Mouse (Mus musculus) heart, embryonic 16.5 days (tissue): ENCODE measurements around the gene Snx5. TPM values are rescaled to one million over a fixed set of nuclear protein-coding genes. Genes with fewer than 3 reads are reported as not detected.

ENCODE experiments used
- ATAC-seq: fragments of 200-750 bp; cut with Nextera tagmentation; replicated peaks from 2 replicates; pipeline ENCODE4 v1.8.0; 2017; ENCODE audit warnings: moderate number of reproducible peaks; ENCODE audit not compliant: insufficient read depth, low FRiP score; ENCODE audit errors: extremely low read depth
- H3K27ac ChIP-seq: fragments of 300-500 bp; sonication (generic); 2 replicates; pipeline ENCODE4 v1.5.1; 2014; ENCODE audit warnings: mild to moderate bottlenecking, low read length, control low read depth, moderate library complexity
- H3K27me3 ChIP-seq: fragments of 300-500 bp; sonication (generic); 2 replicates; pipeline ENCODE4 v1.6.1; 2014; ENCODE audit warnings: low read length, mixed read lengths; ENCODE audit not compliant: control insufficient read depth, insufficient read depth
- H3K36me3 ChIP-seq: fragments of 300-500 bp; sonication (generic); 2 replicates; pipeline ENCODE4 v1.6.1; 2014; ENCODE audit not compliant: control insufficient read depth, insufficient read depth
- H3K4me1 ChIP-seq: fragments of 300-500 bp; sonication (generic); 2 replicates; pipeline ENCODE4 v1.6.1; 2014; ENCODE audit warnings: low read length, mixed read lengths; ENCODE audit not compliant: control insufficient read depth, insufficient read depth
- H3K4me2 ChIP-seq: fragments of 300-500 bp; sonication (generic); 2 replicates; pipeline ENCODE4 v1.6.1; 2014; ENCODE audit warnings: low read depth, mild to moderate bottlenecking, control low read depth, low read length
- H3K4me3 ChIP-seq: fragments of 300-500 bp; sonication (generic); 2 replicates; pipeline ENCODE4 v1.5.1; 2014; ENCODE audit warnings: mild to moderate bottlenecking, control low read depth, low read length
- H3K9ac ChIP-seq: fragments of 300-500 bp; sonication (generic); 2 replicates; pipeline ENCODE4 v1.6.1; 2014; ENCODE audit warnings: low read length, control low read depth
- H3K9me3 ChIP-seq: fragments of 300-500 bp; sonication (generic); replicated peaks from 2 replicates; pipeline ENCODE4 v1.6.1; 2016; ENCODE audit warnings: low read length; ENCODE audit not compliant: control insufficient read depth
- WGBS: fragments of 180-500 bp; shearing (Covaris S2); extraction: QIAGEN DNeasy Blood & Tissue Kit; methylation state at CpG from one replicate; pipeline ENCODE4 v1.1.7; 2014; 5-methylcytosine and 5-hydroxymethylcytosine counted together
- polyA plus RNA-seq: library from polyadenylated mRNA; unstranded; fragments of >200 nt; fragmentation: Nextera tagmentation; extraction: Ambion mirVana; gene quantifications from 2 replicates; pipeline ENCODE4 v1.2.1, GENCODE M21; 2015

Gene Snx5
- polyA plus RNA-seq, 1 experiment from 2014 or later, result 95.3 TPM

GRCm38 (mm10) chr2:144250111-144250510 is 20.6 kb downstream of the Snx5 start:
- Histone ChIP-seq H3K4me2 (no peak overlapping the region), H3K27me3 (no peaks in the 10 kb centered on the region), H3K4me3 (no peak overlapping the region), H3K27ac (no peak overlapping the region), H3K9ac (no peak overlapping the region), H3K36me3 (peaks cover 52% of the 10 kb centered on the region), H3K9me3 (no peaks in the 10 kb centered on the region), H3K4me1 (peaks cover 10% of the 10 kb centered on the region)
- no peak for ATAC-seq

- no peaks in the 10 kb centered on the region for H3K27me3 ChIP-seq
- no peak overlapping the region for H3K4me3 ChIP-seq
- H3K4me1 ChIP-seq, result peaks cover 10% of the 10 kb centered on the region
- ATAC-seq, result no peak
- 43% methylated on average over 4 of the region's 4 CpGs for WGBS
- H3K36me3 ChIP-seq, result peaks cover 41% of the 10 kb centered on the region
- H3K9ac ChIP-seq, result no peak overlapping the region
- H3K9me3 ChIP-seq, result no peaks in the 10 kb centered on the region
- H3K27ac ChIP-seq, result no peak overlapping the region
- H3K4me2 ChIP-seq, result no peak overlapping the region
These were observed 21.9 kb downstream of the Snx5 start for GRCm38 (mm10) chr2:144248613-144249376.

- Histone ChIP-seq H3K9me3 (no peaks in the 10 kb centered on the region), H3K4me1 (peaks cover 10% of the 10 kb centered on the region), H3K27ac (peak overlapping the region; percentile 1; the same call in 1 of the 2 replicates), H3K4me3 (no peak overlapping the region), H3K27me3 (no peaks in the 10 kb centered on the region), H3K4me2 (no peak overlapping the region), H3K36me3 (peaks cover 28% of the 10 kb centered on the region), H3K9ac (no peak overlapping the region)
- WGBS, result 31% methylated on average over 5 of the region's 5 CpGs
- ATAC-seq, result 0 out of 2 replicates have a peak, but pooled peaks have one; percentile 23
These were observed 23.2 kb downstream of the Snx5 start for GRCm38 (mm10) chr2:144247337-144247978.

- Histone ChIP-seq H3K27me3 (no peaks in the 10 kb centered on the region), H3K9me3 (no peaks in the 10 kb centered on the region), H3K4me2 (no peak overlapping the region), H3K9ac (no peak overlapping the region), H3K36me3 (peaks cover 21% of the 10 kb centered on the region), H3K4me1 (peaks cover 10% of the 10 kb centered on the region), H3K4me3 (no peak overlapping the region), H3K27ac (no peak overlapping the region)
- no peak for ATAC-seq
- WGBS, result 63% methylated on average over 2 of the region's 2 CpGs
These were observed 24.4 kb downstream of the Snx5 start for GRCm38 (mm10) chr2:144246270-144246669.

GRCm38 (mm10) chr2:144245464-144245863 is 25.2 kb downstream of the Snx5 start:
- Histone ChIP-seq H3K36me3 (peaks cover 13% of the 10 kb centered on the region), H3K9ac (no peak overlapping the region), H3K4me1 (peaks cover 10% of the 10 kb centered on the region), H3K27me3 (no peaks in the 10 kb centered on the region), H3K4me2 (no peak overlapping the region), H3K27ac (no peak overlapping the region), H3K9me3 (no peaks in the 10 kb centered on the region), H3K4me3 (no peak overlapping the region)
- ATAC-seq, result no peak
- WGBS, result 67% methylated on average over 7 of the region's 7 CpGs

GRCm38 (mm10) chr2:144240095-144240899 is 30.4 kb downstream of the Snx5 start:
- Histone ChIP-seq H3K9ac (no peak overlapping the region), H3K4me2 (no peak overlapping the region), H3K36me3 (no peaks in the 10 kb centered on the region), H3K27ac (no peak overlapping the region), H3K27me3 (no peaks in the 10 kb centered on the region), H3K9me3 (no peaks in the 10 kb centered on the region), H3K4me3 (no peak overlapping the region), H3K4me1 (no peaks in the 10 kb centered on the region)
- WGBS, result 85% methylated on average over 3 of the region's 3 CpGs
- ATAC-seq, result no peak

GRCm38 (mm10) chr2:144239318-144239717 is 31.4 kb downstream of the Snx5 start:
- Histone ChIP-seq H3K9ac (no peak overlapping the region), H3K4me3 (no peak overlapping the region)
- WGBS, result 35% methylated on average over 2 of the region's 2 CpGs

GRCm38 (mm10) chr2:144238341-144238740 is 32.4 kb downstream of the Snx5 start:
- Histone ChIP-seq H3K9ac (no peak overlapping the region), H3K4me3 (no peak overlapping the region), H3K4me1 (no peaks in the 10 kb centered on the region), H3K27ac (no peak overlapping the region), H3K9me3 (peaks cover 5% of the 10 kb centered on the region; the same call in 1 of the 2 replicates), H3K4me2 (no peak overlapping the region), H3K27me3 (no peaks in the 10 kb centered on the region), H3K36me3 (no peaks in the 10 kb centered on the region)
- ATAC-seq, result 0 out of 2 replicates have a peak, but pooled peaks have one; percentile 28
- WGBS, result 66% methylated on average over 6 of the region's 6 CpGs

More at GRCm38 (mm10) chr2:144239318-144239717, 31.4 kb downstream of the Snx5 start:
- Histone ChIP-seq H3K27me3 (no peaks in the 10 kb centered on the region), H3K4me1 (no peaks in the 10 kb centered on the region), H3K4me2 (no peak overlapping the region), H3K36me3 (no peaks in the 10 kb centered on the region), H3K27ac (no peak overlapping the region), H3K9me3 (peaks cover 5% of the 10 kb centered on the region; the same call in 1 of the 2 replicates)
- no peak for ATAC-seq
